Mouse (Mus musculus) brain, embryonic 14.5 days (tissue): ENCODE data around the gene Vrk1.

Experiments used
- CTCF ChIP-seq: fragments of 200-500 bp; IDR thresholded peaks from 2 replicates; pipeline ENCODE4 v1.5.1; 2012; ENCODE audit warnings: inconsistent platforms, mild to moderate bottlenecking, moderate library complexity, borderline replicate concordance; ENCODE audit not compliant: insufficient read depth, insufficient read length; ENCODE audit errors: extremely low read depth
- POLR2A ChIP-seq: fragments of 200-500 bp; IDR thresholded peaks from 2 replicates; pipeline ENCODE4 v1.6.1; 2012; ENCODE audit warnings: mild to moderate bottlenecking, inconsistent platforms, borderline replicate concordance; ENCODE audit not compliant: poor library complexity, insufficient read depth, insufficient read length, severe bottlenecking; ENCODE audit errors: extremely low read depth

- TF ChIP-seq POLR2A (no peak), CTCF (no peak)
Observed at GRCm38 (mm10) chr12:106115070-106115891, 105.3 kb downstream of the Vrk1 start.
